20 mouse cellular contexts compared by ENCODE assay signal in genomic region chr14:46952264-46952663, GRCm38 (mm10).
DNase-seq lines count a peak whose midpoint lies in the region; TF ChIP-seq lines count a peak whose summit lies in the region.
"Had no signal": no experiment of that assay in that cellular context is flagged by ENCODE, and none has a peak within 500 bp of the region (broad histone marks: within the 10 kb centered on the region; RNA-seq: fewer than 3 reads in every experiment).

No protein-coding gene starts in this region.

- no peak overlapping the region for H3K4me3 ChIP-seq in gastrocnemius, adult 2 months
- H3K4me3 ChIP-seq in heart, embryonic 10.5 days = no peak overlapping the region
- no peak overlapping the region for H3K4me3 ChIP-seq in myocyte
- H3K4me3 ChIP-seq: embryonic facial prominence, embryonic 13.5 days; embryonic facial prominence, embryonic 15.5 days; erythroblast, embryonic 14.5 days; forebrain, embryonic 10.5 days had no signal

- TF ChIP-seq CTCF in gastrocnemius, adult 2 months (IDR thresholded peaks at IDR 0.05) = no peak

- no peak overlapping the region for H3ac ChIP-seq in myocyte (ENCODE audit: control insufficient read depth, insufficient read length)

- H3K79me2 ChIP-seq in myocyte (ENCODE audit: control insufficient read depth, insufficient read depth) = peaks cover 38% of the 10 kb centered on the region

- H3K27ac ChIP-seq in gastrocnemius, adult 2 months = 0 out of 2 replicates have a peak overlapping the region, but pooled peaks have one; percentile 81
- H3K27ac ChIP-seq in heart, embryonic 10.5 days = 0 out of 2 replicates have a peak overlapping the region, but pooled peaks have one; percentile 47
- H3K27ac ChIP-seq: embryonic facial prominence, embryonic 13.5 days; embryonic facial prominence, embryonic 15.5 days; forebrain, embryonic 10.5 days had no signal

- 73% methylated on average over 2 of the region's 2 CpGs for WGBS in heart, embryonic 10.5 days

- H3K36me3 ChIP-seq in heart, embryonic 10.5 days = peaks cover 4% of the 10 kb centered on the region; the same call in 1 of the 2 replicates
- peaks cover 6% of the 10 kb centered on the region for H3K36me3 ChIP-seq in myocyte (ENCODE audit: control insufficient read depth, insufficient read depth)
- H3K36me3 ChIP-seq: embryonic facial prominence, embryonic 13.5 days; embryonic facial prominence, embryonic 15.5 days; forebrain, embryonic 10.5 days had no signal

- no peaks in the 10 kb centered on the region for H3K9me3 ChIP-seq in heart, embryonic 10.5 days
- H3K9me3 ChIP-seq: embryonic facial prominence, embryonic 13.5 days; embryonic facial prominence, embryonic 15.5 days; forebrain, embryonic 10.5 days had no signal

- H3K27me3 ChIP-seq in heart, embryonic 10.5 days (ENCODE audit: insufficient read depth, poor library complexity, severe bottlenecking) = no peaks in the 10 kb centered on the region
- H3K27me3 ChIP-seq in myocyte (ENCODE audit: control insufficient read depth, insufficient read depth, insufficient read length) = no peaks in the 10 kb centered on the region
- H3K27me3 ChIP-seq: embryonic facial prominence, embryonic 13.5 days; embryonic facial prominence, embryonic 15.5 days had no signal

- DNase-seq in gastrocnemius, adult 2 months = peak; percentile 9
- DNase-seq in gastrocnemius, postnatal 25 days = no peak
- DNase-seq in heart, embryonic 10.5 days (ENCODE audit: low spot score) = no peak
- DNase-seq in heart, postnatal 14 days = no peak
- no peak for DNase-seq in layer of hippocampus, postnatal 10 days (ENCODE audit: low spot score in 2 of 2)
- DNase-seq: adrenal gland, adult 2 months; adrenal gland, postnatal 10 days; adrenal gland, postnatal 25 days; cerebellum, adult 11 months; cerebellum, adult 18-20 months; cerebellum, adult 8-10 months; cerebellum, adult 9-11 months; cerebellum, postnatal 14 days; cerebellum, postnatal 36 days; embryo, embryonic 11 days had no signal

- peaks cover 81% of the 10 kb centered on the region for H3K4me1 ChIP-seq in heart, embryonic 10.5 days

- TF ChIP-seq POLR2A in myocyte (IDR thresholded peaks at IDR 0.05; ENCODE audit: insufficient read length, low read depth) = no peak

- intact Hi-C loops in gastrocnemius, adult 2 months (cut with DNase I) = loop anchor here (5.0 kb wide), 2 partner anchors 50 to 70 kb away; partner anchors contain the start of gene Samd4
- intact Hi-C loops in heart, postnatal 14 days (cut with DNase I) = no loop called here

- H3K4me2 ChIP-seq in myocyte (ENCODE audit: low read depth) = no peak overlapping the region
- H3K4me2 ChIP-seq: embryonic facial prominence, embryonic 13.5 days; embryonic facial prominence, embryonic 15.5 days had no signal

TF ChIP-seq in myocyte, 11 proteins besides CTCF, POLR2A, EP300 and RAD21:
- no peak for TF ChIP-seq TCF12 (IDR thresholded peaks at IDR 0.05; ENCODE audit: insufficient read depth, poor library complexity, severe bottlenecking)
- no peak for TF ChIP-seq USF1 (IDR thresholded peaks at IDR 0.05; ENCODE audit: low read depth)
- TF ChIP-seq MYOG (IDR thresholded peaks at IDR 0.05; ENCODE audit: control insufficient read depth in 1 of 3, insufficient read depth in 1 of 3, insufficient read length in 2 of 3, low read depth in 2 of 3) = peak; percentile 15 to 71 (median 15)
- no peak for TF ChIP-seq POLR2AphosphoS2 (IDR thresholded peaks at IDR 0.05; ENCODE audit: insufficient read length, low read depth)
- peak in 2 of 3 experiments; percentile 19 to 59 for TF ChIP-seq MYOD1 (IDR thresholded peaks at IDR 0.05; ENCODE audit: control insufficient read depth in 1 of 3, insufficient read length in 2 of 3, low read depth in 2 of 3)
